Mouse (Mus musculus) ovary, postnatal 10 days (tissue): ENCODE results near the gene Lipo1.
"Not testable (repeated sequence)": the region's sequence is repeated elsewhere in the genome, so short reads cannot be mapped to it uniquely, and the experiment has no call there.

Experiments
- DNase-seq: peaks from one replicate; pipeline ENCODE4 v3.0.0; 2022; ENCODE audit warnings: low spot score

Gene Lipo1

GRCm38 (mm10) chr19:33787359-33787758, at the start of gene Lipo1:
Gene Lipo1, minus strand, starts transcription at chr19:33787459.
- not testable (repeated sequence) for DNase-seq

- DNase-seq, result no peak
These were observed 532 bp downstream of the Lipo1 start for GRCm38 (mm10) chr19:33786576-33787277.

- peak; percentile 1 for DNase-seq
These were observed 25.8 kb downstream of the Lipo1 start, which contains the start of gene Lipo3 for GRCm38 (mm10) chr19:33761287-33762086. Gene Lipo3, minus strand, starts transcription at chr19:33761951.

GRCm38 (mm10) chr19:33751259-33751658, 36.0 kb downstream of the Lipo1 start, which contains the start of gene Lipo2:
Gene Lipo2, minus strand, starts transcription at chr19:33751359.
- DNase-seq, result not testable (repeated sequence)
